Mouse (Mus musculus) C2C12 (cell line): ENCODE results near the gene Triml2. TPM values are rescaled to one million over a fixed set of nuclear protein-coding genes. Genes with fewer than 3 reads are reported as not detected.

Source experiments
- H3K27me3 ChIP-seq: one replicate; pipeline ENCODE4 v1.6.1; 2011; ENCODE audit not compliant: control insufficient read depth, insufficient read depth, insufficient read length
- H3K36me3 ChIP-seq: one replicate; pipeline ENCODE4 v1.6.1; 2011; ENCODE audit not compliant: control insufficient read depth, insufficient read depth
- H3K4me3 ChIP-seq: one replicate; pipeline ENCODE4 v1.5.1; 2011; ENCODE audit warnings: mild to moderate bottlenecking, control low read depth; ENCODE audit not compliant: poor library complexity, insufficient read depth, severe bottlenecking
- H3K79me2 ChIP-seq: one replicate; pipeline ENCODE4 v1.6.1; 2011; ENCODE audit not compliant: control insufficient read depth, insufficient read depth
- H3K79me3 ChIP-seq: one replicate; pipeline ENCODE4 v1.6.1; 2011; ENCODE audit warnings: low read depth, control low read depth
- H3ac ChIP-seq: one replicate; pipeline ENCODE3; 2011; ENCODE audit warnings: low read depth; ENCODE audit not compliant: control insufficient read depth, insufficient read length
- CEBPB ChIP-seq: IDR thresholded peaks from one replicate; pipeline ENCODE4 v1.6.1; 2011; ENCODE audit warnings: low read depth, mild to moderate bottlenecking, control low read depth, moderate library complexity
- CTCF ChIP-seq: IDR thresholded peaks from one replicate; pipeline ENCODE4 v1.5.1; 2011; ENCODE audit not compliant: control insufficient read depth, insufficient read depth, insufficient read length
- FOSL1 ChIP-seq: IDR thresholded peaks from one replicate; pipeline ENCODE4 v1.8.0; 2011; ENCODE audit warnings: mild to moderate bottlenecking, low read length; ENCODE audit not compliant: poor library complexity, insufficient read depth, severe bottlenecking
- MAX ChIP-seq: IDR thresholded peaks from one replicate; pipeline ENCODE4 v1.6.1; 2011; ENCODE audit warnings: mild to moderate bottlenecking, control low read depth
- MYOD1 ChIP-seq: IDR thresholded peaks from one replicate; pipeline ENCODE4 v1.6.1; 2011; ENCODE audit warnings: low read depth; ENCODE audit not compliant: control insufficient read depth, insufficient read length
- MYOG ChIP-seq: IDR thresholded peaks from one replicate; pipeline ENCODE4 v1.6.1; 2011; ENCODE audit not compliant: control insufficient read depth, insufficient read length; ENCODE audit errors: extremely low read depth
- USF1 ChIP-seq: IDR thresholded peaks from one replicate; pipeline ENCODE4 v1.6.1; 2011; ENCODE audit warnings: low read depth, mild to moderate bottlenecking, control low read depth, moderate library complexity
- polyA plus RNA-seq: library from polyadenylated mRNA; unstranded; fragments of >200 nt; fragmentation: generic; extraction: Trizol; gene quantifications from one replicate; pipeline ENCODE4 v1.2.1, GENCODE M21; 2012; ENCODE audit warnings: missing spikeins

The Triml2 gene
- polyA plus RNA-seq, 1 experiment: not detected

DNA sequence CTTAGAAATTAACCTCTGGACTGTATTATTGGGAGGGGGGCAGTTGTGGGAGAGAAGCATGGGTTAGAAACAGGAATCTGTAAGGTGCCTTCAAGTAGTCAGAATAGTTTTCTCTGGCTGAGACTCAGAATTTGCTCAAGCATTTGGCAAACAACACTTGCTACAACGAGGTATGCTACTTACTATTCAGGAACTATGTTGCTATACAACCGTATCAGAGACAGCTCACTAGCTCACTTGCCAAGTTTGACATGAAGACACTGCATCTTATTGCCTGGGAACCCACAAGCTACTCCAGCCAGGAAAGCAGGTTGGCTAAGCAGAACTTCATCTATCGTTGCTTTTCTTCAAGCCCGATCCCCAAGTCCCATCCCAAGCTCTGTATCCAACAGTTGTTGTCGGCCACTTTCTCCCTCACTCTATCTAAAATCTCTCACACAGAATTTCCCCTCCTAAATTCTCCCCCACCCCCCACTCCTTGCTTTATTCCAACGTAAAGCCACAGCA, 11.0 kb upstream of the Triml2 start:
- Histone ChIP-seq H3K79me2 (no peaks in the 10 kb centered on the region), H3ac (no peak overlapping the region), H3K27me3 (no peaks in the 10 kb centered on the region), H3K4me3 (no peak overlapping the region), H3K36me3 (no peaks in the 10 kb centered on the region), H3K79me3 (no peaks in the 10 kb centered on the region)
- TF ChIP-seq MAX (no peak), MYOD1 (no peak), CEBPB (no peak), FOSL1 (no peak), CTCF (no peak), MYOG (no peak), USF1 (no peak)

DNA sequence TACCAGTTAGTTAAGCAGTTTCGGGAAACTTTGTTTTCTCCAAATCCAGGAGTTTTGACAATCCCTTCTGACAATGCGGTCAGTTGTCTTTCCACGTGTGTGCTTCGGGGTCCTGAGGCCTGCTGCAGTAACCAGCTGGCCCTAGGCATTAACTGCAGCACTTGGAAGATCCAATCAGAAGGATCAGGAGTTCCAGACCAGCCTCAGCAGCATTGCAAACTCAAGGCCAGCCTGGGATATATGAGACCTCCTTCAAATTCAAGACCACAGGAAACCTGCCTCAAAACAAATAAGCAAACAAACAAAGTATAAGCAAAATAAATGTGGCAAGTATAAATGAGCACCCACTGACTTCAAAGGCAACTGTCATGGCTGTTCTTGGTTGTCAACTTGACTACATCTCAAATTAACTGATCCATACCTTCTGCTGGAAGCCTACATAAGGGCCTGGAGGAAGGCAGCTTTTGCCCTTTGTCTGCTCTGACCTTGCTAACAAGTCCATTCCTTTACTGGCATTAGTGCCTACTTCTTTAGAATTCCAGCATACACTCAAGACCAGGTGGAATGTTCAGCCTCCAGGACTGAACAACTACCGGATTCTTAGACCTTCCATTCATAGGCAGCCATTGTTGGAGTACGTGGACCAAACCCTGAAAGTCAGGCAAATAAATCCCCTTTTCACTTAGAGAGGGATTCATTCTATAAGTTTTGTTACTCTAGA, 3.4 kb upstream of the Triml2 start:
- Histone ChIP-seq H3K36me3 (no peaks in the 10 kb centered on the region), H3K79me3 (no peaks in the 10 kb centered on the region), H3ac (no peak overlapping the region), H3K4me3 (no peak overlapping the region), H3K27me3 (no peaks in the 10 kb centered on the region), H3K79me2 (no peaks in the 10 kb centered on the region)
- no peak for TF ChIP-seq USF1
- no peak for TF ChIP-seq CEBPB
- TF ChIP-seq FOSL1: no peak
- no peak for TF ChIP-seq MYOD1
- TF ChIP-seq CTCF: no peak
- TF ChIP-seq MYOG: no peak
- no peak for TF ChIP-seq MAX

DNA sequence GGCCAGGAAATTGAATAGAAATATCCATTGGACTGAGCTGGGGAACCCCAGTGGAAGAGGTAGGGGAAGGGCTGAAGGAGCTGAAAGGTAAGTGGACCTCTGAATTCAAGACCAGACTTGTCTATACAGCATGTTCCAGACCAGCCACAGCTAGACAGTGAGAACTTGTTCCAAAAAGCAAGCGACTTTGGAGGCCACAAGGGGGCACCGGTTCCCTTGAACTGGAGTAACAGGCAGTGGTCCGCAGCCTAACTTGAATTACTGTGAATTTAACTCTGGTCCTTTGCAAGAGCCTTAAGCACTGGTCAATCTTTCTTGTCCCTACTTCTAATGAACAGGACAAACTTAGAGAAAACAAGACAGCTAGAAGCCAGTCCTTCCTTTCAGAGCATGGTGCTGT, 2.1 kb upstream of the Triml2 start:
- H3K79me3 ChIP-seq: no peaks in the 10 kb centered on the region
- no peaks in the 10 kb centered on the region for H3K27me3 ChIP-seq
- no peaks in the 10 kb centered on the region for H3K79me2 ChIP-seq
- H3K4me3 ChIP-seq: no peak overlapping the region
- TF ChIP-seq FOSL1: no peak
- TF ChIP-seq MYOG: no peak
- TF ChIP-seq CEBPB: no peak
- H3ac ChIP-seq: no peak overlapping the region
- no peaks in the 10 kb centered on the region for H3K36me3 ChIP-seq

DNA sequence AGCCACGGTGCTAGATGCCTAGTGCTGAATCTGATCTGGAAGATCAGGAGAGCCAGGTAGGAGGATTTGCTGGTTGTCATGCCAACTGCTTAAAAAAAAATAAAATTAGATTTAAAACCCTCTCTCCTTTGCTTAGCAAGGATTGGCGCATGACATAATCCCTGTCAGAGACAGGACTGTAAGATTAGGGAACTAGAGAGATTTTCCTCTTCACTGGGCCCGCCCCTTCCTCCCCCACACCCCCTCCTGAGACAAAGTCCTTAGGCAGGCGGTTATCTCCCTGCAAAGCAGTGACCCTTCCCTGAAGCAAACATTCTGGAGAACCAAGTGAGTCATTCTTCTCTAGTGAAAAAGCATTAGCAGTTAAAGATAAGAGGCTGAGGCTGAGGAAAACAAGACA, 1.2 kb upstream of the Triml2 start:
- TF ChIP-seq CEBPB (no peak), MYOD1 (no peak), MYOG (no peak), FOSL1 (no peak)
- H3K4me3 ChIP-seq: no peak overlapping the region
- H3K27me3 ChIP-seq: no peaks in the 10 kb centered on the region
- H3K79me3 ChIP-seq: no peaks in the 10 kb centered on the region
- no peak overlapping the region for H3ac ChIP-seq
- no peaks in the 10 kb centered on the region for H3K36me3 ChIP-seq
- no peaks in the 10 kb centered on the region for H3K79me2 ChIP-seq

DNA sequence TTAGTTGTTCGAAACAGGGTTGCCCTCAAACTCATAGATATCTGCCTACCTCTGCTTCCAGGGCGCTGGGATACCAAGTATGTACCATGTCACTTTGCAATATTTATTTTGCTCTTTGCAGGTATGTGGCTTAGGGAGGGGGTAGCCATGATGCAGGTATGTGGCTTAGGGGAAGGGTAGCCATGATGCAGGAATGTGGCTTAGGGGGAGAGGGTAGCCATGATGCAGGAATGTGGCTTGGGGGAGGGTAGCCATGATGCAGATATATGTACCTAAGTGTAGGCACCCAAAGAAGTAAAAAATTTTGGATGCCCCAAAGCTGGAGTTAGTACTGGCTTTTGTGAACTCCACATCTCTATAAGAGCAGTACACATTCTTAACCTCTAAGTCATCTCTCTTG, 1.9 kb downstream of the Triml2 start:
- Histone ChIP-seq H3K36me3 (no peaks in the 10 kb centered on the region), H3K27me3 (no peaks in the 10 kb centered on the region), H3K79me3 (no peaks in the 10 kb centered on the region), H3K4me3 (no peak overlapping the region), H3ac (no peak overlapping the region), H3K79me2 (no peaks in the 10 kb centered on the region)
- no peak for TF ChIP-seq CTCF
- no peak for TF ChIP-seq CEBPB
- TF ChIP-seq MYOD1: no peak
- no peak for TF ChIP-seq MYOG
- TF ChIP-seq FOSL1: no peak
- no peak for TF ChIP-seq MAX
- TF ChIP-seq USF1: no peak

DNA sequence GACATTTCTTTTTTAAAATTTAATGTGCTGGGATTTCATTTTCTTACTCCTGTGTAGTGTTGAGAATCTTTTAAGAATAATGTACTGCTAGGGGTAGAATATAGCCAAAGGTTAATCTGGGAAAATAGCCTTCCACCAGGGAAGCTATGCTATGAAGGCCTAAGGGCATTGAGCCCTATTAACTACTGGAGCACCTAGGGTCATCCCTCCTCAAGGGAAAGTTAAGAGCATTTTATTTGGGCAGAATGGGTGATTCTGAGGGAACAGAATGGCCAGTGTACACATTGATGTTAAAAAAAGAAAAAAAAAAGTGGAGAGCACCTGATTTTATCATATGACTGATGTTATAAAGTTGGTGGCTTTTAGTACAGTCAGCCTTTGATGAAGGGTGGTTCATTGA, 35.2 kb downstream of the Triml2 start:
- H3K79me2 ChIP-seq: no peaks in the 10 kb centered on the region
- TF ChIP-seq MYOG (no peak), CTCF (no peak), USF1 (no peak), FOSL1 (no peak), MYOD1 (no peak), MAX (no peak), CEBPB (no peak)
- no peak overlapping the region for H3K4me3 ChIP-seq
- H3K27me3 ChIP-seq: no peaks in the 10 kb centered on the region
- H3K36me3 ChIP-seq: no peaks in the 10 kb centered on the region
- no peak overlapping the region for H3ac ChIP-seq
- H3K79me3 ChIP-seq: no peaks in the 10 kb centered on the region
